Mouse (Mus musculus): ENCODE measurements around the gene Tmprss11c. TPM values are rescaled to one million over a fixed set of nuclear protein-coding genes. Genes with fewer than 3 reads are reported as not detected.

The Tmprss11c gene
- polyA plus RNA-seq, 1 experiment = not detected

GRCm38 (mm10) chr5:86190770-86191169 lies 98.3 kb downstream of the Tmprss11c start:
- no peaks in the 10 kb centered on the region for H3K36me3 ChIP-seq (ENCODE audit: control insufficient read depth, insufficient read depth)
- no peaks in the 10 kb centered on the region for H3K27me3 ChIP-seq (ENCODE audit: control insufficient read depth, insufficient read depth, insufficient read length)
- H3ac ChIP-seq (ENCODE audit: control insufficient read depth, insufficient read length) = no peak overlapping the region
- no peaks in the 10 kb centered on the region for H3K79me2 ChIP-seq (ENCODE audit: control insufficient read depth, insufficient read depth)
- H3K4me2 ChIP-seq (ENCODE audit: low read depth) = no peak overlapping the region
- TF ChIP-seq MYOG (IDR thresholded peaks at IDR 0.05; ENCODE audit: control insufficient read depth in 1 of 3, insufficient read depth in 1 of 3, insufficient read length in 2 of 3, low read depth in 2 of 3) (no peak), USF1 (IDR thresholded peaks at IDR 0.05; ENCODE audit: low read depth) (no peak), CEBPB (IDR thresholded peaks at IDR 0.05; ENCODE audit: insufficient read depth, poor library complexity, severe bottlenecking) (no peak), TCF3 (IDR thresholded peaks at IDR 0.05; ENCODE audit: insufficient read length, low read depth) (no peak), REST (IDR thresholded peaks at IDR 0.05; ENCODE audit: insufficient read depth, insufficient read length) (no peak), E2F4 (IDR thresholded peaks at IDR 0.05; ENCODE audit: insufficient read depth) (no peak), SRF (IDR thresholded peaks at IDR 0.05; ENCODE audit: control insufficient read depth, insufficient read length, low read depth) (no peak), TCF12 (IDR thresholded peaks at IDR 0.05; ENCODE audit: insufficient read depth, poor library complexity, severe bottlenecking) (no peak), POLR2A (IDR thresholded peaks at IDR 0.05; ENCODE audit: insufficient read length, low read depth) (no peak), POLR2AphosphoS2 (IDR thresholded peaks at IDR 0.05; ENCODE audit: insufficient read length, low read depth) (no peak), MAX (IDR thresholded peaks at IDR 0.05; ENCODE audit: low read depth) (no peak), MYOD1 (IDR thresholded peaks at IDR 0.05; ENCODE audit: control insufficient read depth in 1 of 3, insufficient read length in 2 of 3, low read depth in 2 of 3) (no peak)
- H3K4me3 ChIP-seq = no peak overlapping the region

GRCm38 (mm10) chr5:86190290-86190689 lies 98.8 kb downstream of the Tmprss11c start:
- H3K4me2 ChIP-seq (ENCODE audit: low read depth) = no peak overlapping the region
- H3ac ChIP-seq (ENCODE audit: control insufficient read depth, insufficient read length) = no peak overlapping the region
- no peaks in the 10 kb centered on the region for H3K27me3 ChIP-seq (ENCODE audit: control insufficient read depth, insufficient read depth, insufficient read length)
- TF ChIP-seq MAX (IDR thresholded peaks at IDR 0.05; ENCODE audit: low read depth) (no peak), REST (IDR thresholded peaks at IDR 0.05; ENCODE audit: insufficient read depth, insufficient read length) (no peak), POLR2AphosphoS2 (IDR thresholded peaks at IDR 0.05; ENCODE audit: insufficient read length, low read depth) (no peak), TCF12 (IDR thresholded peaks at IDR 0.05; ENCODE audit: insufficient read depth, poor library complexity, severe bottlenecking) (no peak), MYOD1 (IDR thresholded peaks at IDR 0.05; ENCODE audit: control insufficient read depth in 1 of 3, insufficient read length in 2 of 3, low read depth in 2 of 3) (no peak), TCF3 (IDR thresholded peaks at IDR 0.05; ENCODE audit: insufficient read length, low read depth) (no peak), USF1 (IDR thresholded peaks at IDR 0.05; ENCODE audit: low read depth) (no peak)
- no peak overlapping the region for H3K4me3 ChIP-seq
- H3K36me3 ChIP-seq (ENCODE audit: control insufficient read depth, insufficient read depth) = no peaks in the 10 kb centered on the region
- no peaks in the 10 kb centered on the region for H3K79me2 ChIP-seq (ENCODE audit: control insufficient read depth, insufficient read depth)

GRCm38 (mm10) chr5:86187441-86187840 lies 101.7 kb downstream of the Tmprss11c start:
- no peak for TF ChIP-seq POLR2A (IDR thresholded peaks at IDR 0.05; ENCODE audit: insufficient read length, low read depth)
- TF ChIP-seq REST (IDR thresholded peaks at IDR 0.05; ENCODE audit: insufficient read depth, insufficient read length) = no peak
- TF ChIP-seq MYOG (IDR thresholded peaks at IDR 0.05; ENCODE audit: control insufficient read depth in 1 of 3, insufficient read depth in 1 of 3, insufficient read length in 2 of 3, low read depth in 2 of 3) = no peak
- no peak for TF ChIP-seq MYOD1 (IDR thresholded peaks at IDR 0.05; ENCODE audit: control insufficient read depth in 1 of 3, insufficient read length in 2 of 3, low read depth in 2 of 3)
- TF ChIP-seq E2F4 (IDR thresholded peaks at IDR 0.05; ENCODE audit: insufficient read depth) = no peak
- Histone ChIP-seq H3K4me3 (no peak overlapping the region), H3K27me3 (ENCODE audit: control insufficient read depth, insufficient read depth, insufficient read length) (no peaks in the 10 kb centered on the region), H3ac (ENCODE audit: control insufficient read depth, insufficient read length) (no peak overlapping the region), H3K79me2 (ENCODE audit: control insufficient read depth, insufficient read depth) (no peaks in the 10 kb centered on the region), H3K4me2 (ENCODE audit: low read depth) (no peak overlapping the region), H3K36me3 (ENCODE audit: control insufficient read depth, insufficient read depth) (no peaks in the 10 kb centered on the region)

Other genes starting within 250 kb of the Tmprss11c start
- gene Cenpc1, start 223.7 kb downstream of the Tmprss11c start, polyA plus RNA-seq (2012; fragmentation: generic; extraction: Trizol) = 3.8 TPM
- 0.08 TPM for gene Stap1, start 217.6 kb downstream of the Tmprss11c start, polyA plus RNA-seq (2012; fragmentation: generic; extraction: Trizol)
- gene Uba6, start 116.5 kb downstream of the Tmprss11c start, polyA plus RNA-seq (2012; fragmentation: generic; extraction: Trizol) = 1.9 TPM
- not detected for gene Gnrhr, start 91.4 kb downstream of the Tmprss11c start, polyA plus RNA-seq (2012; fragmentation: generic; extraction: Trizol)
- not detected for gene Tmprss11d, start 84.1 kb upstream of the Tmprss11c start, polyA plus RNA-seq (2012; fragmentation: generic; extraction: Trizol)
- not detected for gene Tmprss11a, start 179.7 kb upstream of the Tmprss11c start, polyA plus RNA-seq (2012; fragmentation: generic; extraction: Trizol)
- gene Tmprss11g, start 229.3 kb upstream of the Tmprss11c start, polyA plus RNA-seq (2012; fragmentation: generic; extraction: Trizol) = not detected